Mouse (Mus musculus) neural tube, embryonic 11.5 days (tissue): ENCODE data around the gene Mpig6b. TPM values are rescaled to one million over a fixed set of nuclear protein-coding genes. Genes with fewer than 3 reads are reported as not detected.

ENCODE experiments used
- ATAC-seq: fragments of 200-750 bp; cut with Nextera tagmentation; 2 replicates; pipeline ENCODE4 v1.8.0; 2017; ENCODE audit warnings: moderate number of reproducible peaks, mild to moderate bottlenecking, moderate TSS enrichment, moderate library complexity; ENCODE audit not compliant: insufficient read depth, low FRiP score, low TSS enrichment
- DNase-seq: peaks from one replicate; pipeline ENCODE4 v3.0.0-alpha.2; 2015; ENCODE audit warnings: low spot score
- H3K27ac ChIP-seq: fragments of 300-500 bp; sonication (generic); 2 replicates; pipeline ENCODE4 v1.5.1; 2014; ENCODE audit warnings: low read depth, mild to moderate bottlenecking, low read length
- H3K27me3 ChIP-seq: fragments of 300-500 bp; sonication (generic); 2 replicates; pipeline ENCODE4 v1.6.1; 2014; ENCODE audit warnings: mild to moderate bottlenecking, low read length, mixed read lengths; ENCODE audit not compliant: control insufficient read depth, insufficient read depth
- H3K36me3 ChIP-seq: fragments of 300-500 bp; sonication (generic); 2 replicates; pipeline ENCODE4 v1.6.1; 2014; ENCODE audit warnings: mild to moderate bottlenecking, low read length, moderate library complexity, mixed read lengths; ENCODE audit not compliant: control insufficient read depth, insufficient read depth
- H3K4me1 ChIP-seq: fragments of 300-500 bp; sonication (generic); 2 replicates; pipeline ENCODE4 v1.6.1; 2014; ENCODE audit warnings: low read length, mixed read lengths; ENCODE audit not compliant: control insufficient read depth, insufficient read depth
- H3K4me2 ChIP-seq: fragments of 300-500 bp; sonication (generic); 2 replicates; pipeline ENCODE4 v1.6.1; 2014; ENCODE audit warnings: low read depth, mild to moderate bottlenecking, moderate library complexity
- H3K4me3 ChIP-seq: fragments of 300-500 bp; sonication (generic); 2 replicates; pipeline ENCODE4 v1.5.1; 2014; ENCODE audit warnings: low read depth, low read length
- H3K9ac ChIP-seq: fragments of 300-500 bp; sonication (generic); 2 replicates; pipeline ENCODE4 v1.6.1; 2014; ENCODE audit warnings: mild to moderate bottlenecking, low read length
- H3K9me3 ChIP-seq: fragments of 300-500 bp; sonication (generic); 2 replicates; pipeline ENCODE4 v1.6.1; 2016; ENCODE audit warnings: low read length; ENCODE audit not compliant: control insufficient read depth
- WGBS: fragments of 180-500 bp; shearing (Covaris S2); extraction: QIAGEN DNeasy Blood & Tissue Kit; methylation state at CpG from one replicate; pipeline ENCODE4 v1.1.7; 2014; 5-methylcytosine and 5-hydroxymethylcytosine counted together
- polyA plus RNA-seq: library from polyadenylated mRNA; unstranded; fragments of >200 nt; fragmentation: Nextera tagmentation; extraction: Ambion mirVana; gene quantifications from 2 replicates; pipeline ENCODE4 v1.2.1, GENCODE M21; 2014

Mpig6b gene
- polyA plus RNA-seq, result 1.5 and 2.0 TPM in 2 replicates

DNA sequence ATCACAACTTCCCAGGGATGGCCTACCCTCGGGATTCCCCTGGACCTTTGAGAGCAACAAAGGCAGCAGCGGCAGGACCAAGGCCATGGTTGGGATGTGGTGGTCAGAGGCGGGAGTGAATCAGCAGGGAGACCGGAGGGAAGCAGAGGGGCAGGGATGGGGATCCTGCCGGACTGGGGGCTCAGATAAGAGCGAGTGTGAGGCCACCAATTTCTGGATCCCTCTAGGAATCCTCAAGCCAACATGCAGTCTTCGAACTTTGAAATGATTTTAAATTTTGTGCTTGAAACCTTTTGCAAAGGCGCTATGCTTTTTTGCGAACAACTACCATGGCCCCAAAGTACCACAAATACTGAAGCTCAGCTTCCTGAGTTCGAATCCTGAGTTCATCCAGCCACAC is at the start of gene Mpig6b:
TSS of gene Mpig6b (minus strand) at position 101 of the 400 bp plus-strand sequence.
- no peak for ATAC-seq
- H3K4me2 ChIP-seq, result peak within 1 kb of the TSS; percentile 57
- H3K4me1 ChIP-seq, result peaks cover 13% of the 10 kb centered on the region
- peaks cover 2% of the 10 kb centered on the region; the same call in 1 of the 2 replicates for H3K36me3 ChIP-seq
- no peak within 1 kb of the TSS for H3K27ac ChIP-seq
- peak within 1 kb of the TSS; percentile 49 for H3K9ac ChIP-seq
- DNase-seq, result no peak
- peaks cover 20% of the 10 kb centered on the region for H3K27me3 ChIP-seq
- H3K4me3 ChIP-seq, result peak within 1 kb of the TSS; percentile 22
- H3K9me3 ChIP-seq, result no peaks in the 10 kb centered on the region
- 47% methylated on average over 10 of the region's 10 CpGs for WGBS

DNA sequence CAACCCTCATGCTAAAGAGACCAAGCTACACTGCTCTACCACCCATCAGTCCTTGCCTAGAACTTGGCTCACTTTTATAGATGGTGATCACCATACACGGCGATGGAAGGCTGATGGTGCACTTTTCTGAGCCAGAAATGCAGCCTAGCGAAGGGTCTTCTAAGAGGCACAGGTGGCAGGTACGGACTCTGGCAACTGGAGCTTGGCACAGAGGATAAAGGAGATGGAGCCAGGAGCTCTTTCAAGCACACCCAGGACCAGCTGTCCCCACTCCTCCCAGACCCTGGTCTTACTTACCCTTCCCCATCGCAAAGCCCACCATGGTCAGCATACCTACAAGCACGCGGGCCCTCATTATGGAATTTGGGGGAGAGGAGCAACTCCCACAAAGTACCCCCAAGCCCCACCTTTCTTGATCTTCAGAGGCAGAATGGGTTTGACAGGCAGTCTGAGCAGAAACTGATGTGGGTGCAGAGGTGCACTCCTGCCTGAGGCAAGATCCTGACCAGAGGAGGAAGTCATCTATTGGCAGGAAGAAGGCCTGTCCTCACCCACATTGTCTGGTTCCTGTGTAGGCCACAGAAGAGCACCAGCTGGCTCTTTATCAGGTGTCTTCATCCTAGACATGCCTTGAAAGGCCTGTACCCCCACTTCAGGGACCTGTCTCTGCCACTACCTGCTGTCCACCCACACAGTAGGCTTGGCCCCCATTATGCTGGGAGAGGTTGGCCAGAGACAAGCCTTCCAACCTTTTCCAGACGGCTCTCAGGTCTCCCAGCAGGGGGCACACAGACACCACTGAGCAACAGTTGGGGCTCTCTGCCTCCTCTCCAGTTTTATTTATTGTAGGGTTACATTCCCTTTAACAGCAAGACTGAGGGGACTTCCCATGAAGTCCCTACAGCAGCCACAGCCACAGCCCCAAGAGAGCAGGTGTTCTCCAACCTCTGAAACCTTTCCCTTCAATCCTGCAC is 49.3 kb upstream of the Mpig6b start, which contains the start of gene Ly6g5b:
TSS of gene Ly6g5b (minus strand) at position 383 of the 974 bp plus-strand sequence.
- ATAC-seq (no peak), DNase-seq (no peak)
- Histone ChIP-seq H3K4me1 (peaks cover 4% of the 10 kb centered on the region; the same call in 1 of the 2 replicates), H3K4me3 (no peak within 1 kb of the TSS), H3K9me3 (no peaks in the 10 kb centered on the region), H3K27me3 (no peaks in the 10 kb centered on the region), H3K27ac (no peak within 1 kb of the TSS), H3K4me2 (no peak within 1 kb of the TSS), H3K9ac (no peak within 1 kb of the TSS), H3K36me3 (peaks cover 12% of the 10 kb centered on the region)
- WGBS, result 88% methylated on average over 8 of the region's 8 CpGs

DNA sequence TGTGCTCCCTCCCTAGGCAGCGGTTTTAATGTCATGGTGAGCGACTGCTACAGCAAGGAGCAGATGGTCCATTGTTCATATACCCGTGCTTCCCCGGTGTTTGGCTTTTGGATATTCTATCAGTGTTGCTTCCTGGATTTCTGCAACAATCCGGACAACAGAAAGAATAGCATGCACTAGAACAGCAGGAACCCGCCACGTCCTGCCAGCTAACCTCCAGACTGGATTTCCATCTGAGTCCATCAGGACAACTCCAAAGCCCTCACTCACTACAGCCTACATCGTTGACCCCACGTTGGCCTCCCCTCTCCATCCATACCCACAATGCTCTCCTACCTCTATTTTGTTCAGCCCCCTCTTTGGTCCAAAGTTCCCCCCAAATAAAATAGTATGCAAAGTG is 45.8 kb upstream of the Mpig6b start:
- Histone ChIP-seq H3K9me3 (no peaks in the 10 kb centered on the region), H3K36me3 (peaks cover 2% of the 10 kb centered on the region; the same call in 1 of the 2 replicates), H3K4me3 (no peak overlapping the region), H3K4me1 (no peaks in the 10 kb centered on the region), H3K9ac (no peak overlapping the region), H3K27me3 (no peaks in the 10 kb centered on the region), H3K27ac (no peak overlapping the region), H3K4me2 (no peak overlapping the region)
- DNase-seq, result no peak
- no peak for ATAC-seq
- WGBS, result 82% methylated on average over 9 of the region's 9 CpGs

DNA sequence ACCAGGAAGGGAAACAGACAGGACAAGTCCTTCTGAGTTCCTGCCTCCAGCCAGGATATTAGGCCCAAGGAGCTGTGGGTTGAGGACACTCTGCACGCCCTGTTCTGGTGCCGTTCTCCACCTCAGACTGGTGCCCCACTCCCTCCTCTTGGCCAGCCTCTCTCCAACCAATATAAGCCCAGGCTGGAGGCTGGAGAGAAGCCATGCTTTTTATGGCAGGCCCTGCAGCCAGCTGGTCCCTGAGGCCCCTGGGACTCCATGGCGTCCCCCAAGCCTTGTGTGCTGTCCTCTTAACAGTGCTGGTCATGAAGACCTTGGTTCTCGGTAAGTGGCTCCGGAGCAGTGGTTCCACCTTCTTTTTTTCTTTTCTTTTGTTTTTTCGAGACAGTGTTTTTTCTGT is 42.1 kb upstream of the Mpig6b start, which contains the start of gene Ly6g5c:
TSS of gene Ly6g5c (plus strand) at position 183 of the 400 bp plus-strand sequence.
- ATAC-seq (no peak), DNase-seq (no peak)
- no peaks in the 10 kb centered on the region for H3K27me3 ChIP-seq
- no peak within 1 kb of the TSS for H3K9ac ChIP-seq
- no peak within 1 kb of the TSS for H3K4me3 ChIP-seq
- no peak within 1 kb of the TSS for H3K4me2 ChIP-seq
- WGBS, result 81% methylated on average over 6 of the region's 6 CpGs
- H3K27ac ChIP-seq, result no peak within 1 kb of the TSS
- H3K9me3 ChIP-seq, result no peaks in the 10 kb centered on the region
- H3K36me3 ChIP-seq, result peaks cover 4% of the 10 kb centered on the region
- no peaks in the 10 kb centered on the region for H3K4me1 ChIP-seq

DNA sequence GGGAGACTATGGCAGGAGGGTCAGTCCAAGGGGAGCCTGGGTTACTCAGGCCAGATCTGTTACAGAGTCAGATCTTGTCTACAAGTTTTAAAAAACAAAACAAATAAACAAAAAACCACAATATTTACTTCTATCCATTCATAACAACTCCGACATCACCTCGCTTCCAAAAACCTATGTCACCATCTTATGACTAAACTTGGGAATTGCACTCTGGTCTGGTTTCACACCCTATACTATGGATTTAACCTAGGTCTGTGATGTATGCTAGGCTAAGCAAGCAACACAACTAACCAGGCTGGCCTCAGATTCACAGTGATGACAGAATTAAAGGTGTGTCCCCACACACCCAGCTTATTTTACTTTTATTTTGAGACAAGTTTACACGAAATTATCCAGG is 40.5 kb upstream of the Mpig6b start:
- Histone ChIP-seq H3K4me1 (no peaks in the 10 kb centered on the region), H3K27me3 (no peaks in the 10 kb centered on the region), H3K4me3 (no peak overlapping the region), H3K9ac (no peak overlapping the region; the same call in 1 of the 2 replicates), H3K27ac (no peak overlapping the region), H3K4me2 (no peak overlapping the region), H3K36me3 (peaks cover 10% of the 10 kb centered on the region), H3K9me3 (no peaks in the 10 kb centered on the region)
- no peak for DNase-seq
- ATAC-seq, result no peak
- 78% methylated on average over 3 of the region's 3 CpGs for WGBS

DNA sequence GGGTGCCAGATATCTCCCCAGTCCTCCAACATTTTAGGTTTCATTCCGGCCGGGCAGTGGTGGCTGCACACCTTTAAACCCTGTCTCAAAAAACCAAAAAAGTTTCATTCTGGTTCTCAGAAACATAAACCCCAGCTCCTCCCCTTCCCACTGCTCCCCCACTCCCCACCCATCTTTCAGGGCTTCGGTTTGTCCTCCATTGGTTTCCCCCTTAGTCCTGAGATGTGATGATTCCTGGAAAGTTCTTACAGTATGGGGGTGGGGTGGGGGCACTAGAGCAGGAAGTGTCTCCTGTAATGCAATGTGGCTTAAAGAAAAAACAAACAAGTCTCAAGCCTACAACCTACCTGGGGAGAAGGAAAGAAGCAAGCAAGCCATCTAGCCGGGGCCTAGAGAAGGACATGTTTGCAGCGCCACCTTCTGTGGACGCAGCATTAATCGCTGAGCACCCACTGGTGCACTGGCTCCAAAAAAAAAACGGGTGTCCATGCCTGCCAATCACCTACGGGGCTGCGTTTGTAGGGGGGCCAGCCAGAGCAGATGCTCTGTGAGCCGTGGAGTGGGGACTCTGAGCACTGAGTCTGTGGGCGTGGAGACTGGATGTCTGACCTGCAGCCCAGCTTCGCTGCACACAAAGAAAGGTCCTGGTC is 39.9 kb upstream of the Mpig6b start:
- Histone ChIP-seq H3K4me1 (no peaks in the 10 kb centered on the region), H3K4me3 (no peak overlapping the region), H3K9ac (peak overlapping the region; percentile 47), H3K9me3 (no peaks in the 10 kb centered on the region), H3K27me3 (no peaks in the 10 kb centered on the region), H3K36me3 (peaks cover 11% of the 10 kb centered on the region), H3K4me2 (0 out of 2 replicates have a peak overlapping the region, but pooled peaks have one; percentile 19), H3K27ac (no peak overlapping the region)
- 27% methylated on average over 13 of the region's 13 CpGs for WGBS
- ATAC-seq, result no peak
- DNase-seq, result peak; percentile 47

DNA sequence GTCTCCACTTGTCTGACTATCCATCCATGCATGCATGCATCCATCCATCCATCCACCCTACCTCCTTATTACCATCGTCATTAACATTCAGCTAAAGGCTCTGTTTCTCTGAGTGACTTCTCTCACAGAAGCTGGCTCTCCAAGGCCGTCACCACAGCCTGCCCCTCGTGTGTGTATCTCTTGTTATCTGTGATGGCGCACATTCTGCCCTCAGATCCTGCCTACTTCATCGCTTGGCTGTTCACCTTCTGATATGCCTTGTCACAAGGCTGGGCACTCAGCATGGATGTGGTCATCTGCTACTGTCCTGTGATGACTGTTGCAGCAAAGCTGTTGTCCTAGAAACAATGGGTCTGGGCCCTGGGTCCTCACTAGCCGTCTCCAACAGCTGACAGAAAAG is 38.8 kb upstream of the Mpig6b start:
- H3K36me3 ChIP-seq, result peaks cover 13% of the 10 kb centered on the region
- 78% methylated on average over 6 of the region's 6 CpGs for WGBS
- DNase-seq (no peak), ATAC-seq (no peak)
- H3K27me3 ChIP-seq, result no peaks in the 10 kb centered on the region
- H3K9ac ChIP-seq, result no peak overlapping the region
- H3K4me3 ChIP-seq, result no peak overlapping the region
- no peak overlapping the region for H3K4me2 ChIP-seq
- H3K27ac ChIP-seq, result no peak overlapping the region
- H3K9me3 ChIP-seq, result no peaks in the 10 kb centered on the region
- H3K4me1 ChIP-seq, result no peaks in the 10 kb centered on the region

DNA sequence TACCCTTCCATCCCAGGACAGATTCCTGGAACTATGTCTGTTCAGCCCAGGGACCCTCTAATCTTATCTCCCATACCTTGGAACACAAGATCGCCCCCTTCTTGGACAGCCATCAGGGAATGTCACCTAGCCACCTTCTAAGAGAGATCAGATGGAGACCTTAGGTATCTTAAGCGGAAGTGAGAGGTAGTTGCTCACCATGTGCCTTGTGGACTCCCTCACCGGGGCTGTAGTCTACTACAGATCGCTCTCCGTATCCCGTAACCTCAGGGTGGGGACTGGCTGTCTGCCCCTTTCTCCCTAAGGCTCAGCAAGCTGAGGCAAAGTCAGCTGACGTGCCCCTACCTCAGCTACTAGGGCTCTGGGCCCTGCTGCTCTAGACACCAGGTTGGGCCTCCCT is 38.1 kb upstream of the Mpig6b start:
- Histone ChIP-seq H3K27me3 (no peaks in the 10 kb centered on the region), H3K4me2 (no peak overlapping the region), H3K27ac (no peak overlapping the region), H3K4me3 (no peak overlapping the region), H3K4me1 (no peaks in the 10 kb centered on the region), H3K9me3 (no peaks in the 10 kb centered on the region), H3K9ac (no peak overlapping the region), H3K36me3 (peaks cover 13% of the 10 kb centered on the region)
- ATAC-seq, result no peak
- no peak for DNase-seq
- 90% methylated on average over 7 of the region's 7 CpGs for WGBS
